Mouse (Mus musculus) brain, embryonic 14.5 days (tissue): ENCODE results near the gene Alkbh2. TPM values are rescaled to one million over a fixed set of nuclear protein-coding genes. Genes with fewer than 3 reads are reported as not detected.
A peak's percentile ranks its signal among the peaks of the same experiment; 100 is the strongest.

ENCODE experiments used
- DNase-seq: peaks from one replicate; pipeline ENCODE4 v3.0.0-alpha.2; 2011; ENCODE audit warnings: low read depth
- CTCF ChIP-seq: fragments of 200-500 bp; IDR thresholded peaks from 2 replicates; pipeline ENCODE4 v1.5.1; 2012; ENCODE audit warnings: inconsistent platforms, mild to moderate bottlenecking, moderate library complexity, borderline replicate concordance; ENCODE audit not compliant: insufficient read depth, insufficient read length; ENCODE audit errors: extremely low read depth
- POLR2A ChIP-seq: fragments of 200-500 bp; IDR thresholded peaks from 2 replicates; pipeline ENCODE4 v1.6.1; 2012; ENCODE audit warnings: mild to moderate bottlenecking, inconsistent platforms, borderline replicate concordance; ENCODE audit not compliant: poor library complexity, insufficient read depth, insufficient read length, severe bottlenecking; ENCODE audit errors: extremely low read depth
- polyA plus RNA-seq: library from polyadenylated mRNA; depleted of rRNA; stranded (reverse); fragments of >200 nt; gene quantifications from 2 replicates; pipeline ENCODE4 v1.2.3, GENCODE M21; 2012

Alkbh2 gene
- polyA plus RNA-seq, 1 experiment: 7.9 TPM

GRCm38 (mm10) chr5:114161424-114161823, 33.4 kb upstream of the Alkbh2 start:
- no peak for DNase-seq
- TF ChIP-seq POLR2A: no peak
- no peak for TF ChIP-seq CTCF

GRCm38 (mm10) chr5:114157236-114157635, 29.2 kb upstream of the Alkbh2 start:
- DNase-seq: no peak
- TF ChIP-seq CTCF: no peak
- TF ChIP-seq POLR2A: no peak

GRCm38 (mm10) chr5:114155168-114155933, 27.3 kb upstream of the Alkbh2 start:
- no peak for DNase-seq
- TF ChIP-seq POLR2A (no peak), CTCF (no peak)

GRCm38 (mm10) chr5:114154765-114155164, 26.7 kb upstream of the Alkbh2 start:
- DNase-seq: no peak
- TF ChIP-seq CTCF (no peak), POLR2A (no peak)

- TF ChIP-seq POLR2A (no peak), CTCF (peak; percentile 63)
- DNase-seq: peak; percentile 64
Observed at GRCm38 (mm10) chr5:114153490-114153889, 25.5 kb upstream of the Alkbh2 start.

GRCm38 (mm10) chr5:114152359-114153092, 24.5 kb upstream of the Alkbh2 start:
- TF ChIP-seq POLR2A: no peak
- TF ChIP-seq CTCF: no peak
- DNase-seq: no peak

GRCm38 (mm10) chr5:114147043-114147972, 19.3 kb upstream of the Alkbh2 start:
- TF ChIP-seq POLR2A: no peak
- TF ChIP-seq CTCF: no peak
- no peak for DNase-seq

GRCm38 (mm10) chr5:114146028-114146888, 18.2 kb upstream of the Alkbh2 start, which contains the start of gene Acacb:
TSS of gene Acacb (plus strand) at chr5:114146535.
- DNase-seq: no peak
- no peak for TF ChIP-seq POLR2A
- TF ChIP-seq CTCF: no peak

GRCm38 (mm10) chr5:114139175-114139574, 11.2 kb upstream of the Alkbh2 start:
- TF ChIP-seq POLR2A: no peak
- no peak for TF ChIP-seq CTCF
- DNase-seq: peak; percentile 97
